Mouse (Mus musculus) brain, embryonic 14.5 days (tissue): ENCODE results near the gene Castor1.

Experiments
- CTCF ChIP-seq: fragments of 200-500 bp; IDR thresholded peaks from 2 replicates; pipeline ENCODE4 v1.5.1; 2012; ENCODE audit warnings: inconsistent platforms, mild to moderate bottlenecking, moderate library complexity, borderline replicate concordance; ENCODE audit not compliant: insufficient read depth, insufficient read length; ENCODE audit errors: extremely low read depth
- POLR2A ChIP-seq: fragments of 200-500 bp; IDR thresholded peaks from 2 replicates; pipeline ENCODE4 v1.6.1; 2012; ENCODE audit warnings: mild to moderate bottlenecking, inconsistent platforms, borderline replicate concordance; ENCODE audit not compliant: poor library complexity, insufficient read depth, insufficient read length, severe bottlenecking; ENCODE audit errors: extremely low read depth

DNA sequence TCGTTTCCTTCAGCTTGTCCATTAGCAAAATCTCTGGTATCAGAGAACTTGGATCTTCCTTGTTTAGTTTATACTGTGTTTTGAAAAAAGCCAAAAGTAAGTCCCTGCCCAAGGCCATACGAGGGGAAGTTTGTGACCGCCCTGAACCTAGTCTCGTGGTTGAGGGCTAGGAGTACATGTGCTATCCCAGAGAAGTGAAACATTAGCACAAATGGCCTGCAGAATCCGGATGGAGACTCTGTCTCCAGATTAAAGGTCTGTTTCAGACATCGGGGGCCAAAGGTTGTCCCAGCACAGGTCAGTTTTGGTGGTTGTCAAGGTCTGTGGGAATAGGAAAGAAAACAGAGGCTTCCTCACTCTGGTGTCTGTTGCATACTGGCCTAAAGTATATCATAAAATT, 28.8 kb upstream of the Castor1 start:
- no peak for TF ChIP-seq CTCF
- TF ChIP-seq POLR2A: no peak
